Mouse (Mus musculus) MN1 (cell line): Measurements from ENCODE around the gene Nfix.
A peak's percentile ranks its signal among the peaks of the same experiment; 100 is the strongest.

Source experiments
- DNase-seq: peaks from one replicate; pipeline ENCODE4 v3.0.0-alpha.2; 2016; ENCODE audit warnings: low spot score

Gene Nfix

DNA sequence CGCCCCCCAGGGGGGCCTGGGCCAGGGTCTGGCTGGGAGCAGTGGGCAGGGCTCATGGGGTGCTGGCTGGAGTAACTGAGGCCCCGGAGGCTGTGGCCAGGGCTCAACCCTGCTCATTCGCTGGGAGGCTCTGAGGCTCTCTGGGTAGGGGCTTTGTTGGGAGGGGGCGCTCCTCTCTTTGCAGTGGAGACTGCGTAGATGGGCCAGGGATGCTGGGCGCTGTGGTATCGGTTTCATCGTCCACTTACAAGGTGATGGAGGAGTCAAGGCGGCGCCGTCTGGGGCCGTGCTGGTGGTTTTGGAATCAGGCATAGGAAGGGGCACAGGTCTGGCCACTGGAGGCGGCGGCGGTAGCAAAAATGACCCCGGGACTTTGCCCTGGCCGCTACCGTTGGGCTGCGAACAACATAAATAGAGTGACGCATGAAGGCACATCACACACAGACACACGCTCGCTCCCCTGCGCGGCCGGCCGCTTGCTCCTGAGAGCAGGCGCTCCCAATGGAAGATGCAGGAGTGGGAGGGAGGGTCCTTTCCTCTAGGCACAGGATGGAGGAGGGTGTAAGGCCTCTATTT, 84.2 kb downstream of the Nfix start:
- DNase-seq, result no peak

- DNase-seq, result no peak
Observed at GRCm38 (mm10) chr8:84714161-84714560, 86.0 kb downstream of the Nfix start.

DNA sequence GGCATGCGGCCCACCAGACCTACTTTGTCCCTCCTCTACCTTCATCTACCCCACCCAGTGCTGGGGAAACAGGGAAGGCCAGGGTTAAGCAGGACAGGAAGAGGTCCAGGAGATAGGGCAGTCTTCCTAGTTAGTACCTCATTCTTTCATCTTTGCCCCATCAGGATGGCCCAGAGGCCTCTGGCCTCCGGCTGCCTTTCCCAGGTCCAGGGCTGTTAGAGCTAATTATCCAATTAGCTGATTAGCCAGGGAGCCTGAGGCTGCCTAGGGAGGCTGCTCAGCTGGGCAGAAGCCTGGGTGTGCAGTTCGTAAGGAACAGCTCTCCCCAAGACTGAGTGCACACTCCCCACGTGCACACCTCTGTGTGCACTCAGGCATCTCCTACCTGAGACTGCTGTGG, 86.8 kb downstream of the Nfix start:
- peak; percentile 70 for DNase-seq

DNA sequence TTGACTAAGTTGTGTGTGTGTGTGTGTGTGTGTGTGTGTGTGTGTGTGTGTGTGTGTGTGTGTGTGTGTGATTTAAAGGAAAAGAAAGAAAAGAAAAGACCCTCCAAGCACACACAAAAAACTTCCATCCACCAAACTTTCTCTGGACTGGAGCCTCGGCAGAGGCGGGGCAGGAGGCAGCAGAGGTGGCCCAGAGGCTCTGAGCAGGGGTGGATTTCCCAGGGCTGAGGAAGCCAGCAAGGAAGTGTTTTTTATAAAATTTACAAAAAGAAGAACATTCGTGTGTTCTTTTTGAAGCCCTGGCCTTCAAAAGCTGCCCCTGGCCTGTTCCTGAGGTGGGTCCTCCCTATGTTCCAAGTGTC, 87.4 kb downstream of the Nfix start:
- DNase-seq, result no peak

DNA sequence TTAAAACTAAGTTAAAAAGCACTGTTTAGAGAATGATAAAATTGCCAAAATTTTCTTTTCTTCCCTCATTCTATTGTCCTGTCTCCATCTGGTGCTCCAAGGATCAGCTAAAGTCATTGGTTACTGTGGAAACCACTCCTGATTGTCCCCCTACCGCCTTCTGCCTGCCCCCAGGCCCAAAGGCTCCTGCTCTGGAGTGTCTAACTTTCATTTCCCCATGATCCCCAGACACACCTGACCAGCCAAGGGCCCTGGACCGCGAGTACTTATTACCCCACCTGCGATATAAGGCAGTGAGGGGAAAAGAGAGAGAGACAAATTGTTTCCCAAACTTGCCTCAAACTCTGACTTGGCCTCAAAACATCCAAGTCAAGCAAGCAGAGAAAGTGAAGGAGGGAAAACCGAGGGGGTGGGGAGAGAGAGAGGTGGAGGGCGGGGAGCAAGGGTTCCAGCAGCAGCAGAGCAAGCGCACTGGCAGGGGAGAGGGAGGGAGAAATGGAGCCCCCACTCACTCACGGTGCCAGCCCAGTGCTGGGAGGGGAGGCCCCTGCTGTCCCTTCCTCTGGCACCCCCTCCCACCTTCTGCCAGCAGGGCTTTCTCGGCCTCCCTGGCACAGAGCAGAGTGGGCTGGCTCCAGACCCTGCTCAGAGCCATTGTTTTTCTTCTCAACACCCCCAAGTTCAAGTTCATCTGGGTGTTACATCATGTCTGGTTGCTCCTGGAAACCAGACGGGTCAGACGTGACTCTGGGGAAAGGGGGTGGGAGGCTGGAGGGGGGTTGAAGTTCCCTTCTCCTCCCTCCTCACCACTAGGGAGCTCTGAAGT, 88.0 kb downstream of the Nfix start:
- no peak for DNase-seq

GRCm38 (mm10) chr8:84711312-84711711, 88.8 kb downstream of the Nfix start:
- DNase-seq, result no peak

- DNase-seq, result no peak
Observed at GRCm38 (mm10) chr8:84709931-84710330, 90.2 kb downstream of the Nfix start.

- peak; percentile 91 for DNase-seq
Observed at GRCm38 (mm10) chr8:84708774-84709475, 91.2 kb downstream of the Nfix start.

DNA sequence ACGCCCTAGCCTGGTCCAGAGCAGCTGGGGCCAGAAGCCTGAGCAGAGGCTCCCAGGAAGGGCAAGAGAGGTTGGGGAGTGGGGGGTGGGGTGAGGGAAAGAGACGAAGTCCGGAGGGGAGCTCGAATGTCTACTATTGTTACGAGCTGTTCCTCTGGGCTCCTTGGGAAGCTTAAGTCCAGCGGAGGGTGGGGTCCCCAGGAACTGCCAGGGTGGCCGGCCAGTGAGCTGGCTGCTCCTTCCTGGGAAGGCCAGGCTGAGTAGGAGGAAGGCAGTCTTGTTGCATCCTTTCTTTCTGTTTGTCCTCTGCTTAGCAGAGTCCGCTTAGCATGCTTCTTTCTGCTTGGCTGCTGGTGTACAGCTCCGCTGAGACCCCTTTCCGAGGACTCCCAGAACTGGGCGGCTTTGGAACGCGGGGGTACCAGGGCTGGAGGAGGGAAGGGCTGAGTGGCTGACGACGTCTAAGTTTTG, 92.0 kb downstream of the Nfix start:
- DNase-seq, result no peak

GRCm38 (mm10) chr8:84707267-84707883, 92.8 kb downstream of the Nfix start:
- DNase-seq, result no peak

DNA sequence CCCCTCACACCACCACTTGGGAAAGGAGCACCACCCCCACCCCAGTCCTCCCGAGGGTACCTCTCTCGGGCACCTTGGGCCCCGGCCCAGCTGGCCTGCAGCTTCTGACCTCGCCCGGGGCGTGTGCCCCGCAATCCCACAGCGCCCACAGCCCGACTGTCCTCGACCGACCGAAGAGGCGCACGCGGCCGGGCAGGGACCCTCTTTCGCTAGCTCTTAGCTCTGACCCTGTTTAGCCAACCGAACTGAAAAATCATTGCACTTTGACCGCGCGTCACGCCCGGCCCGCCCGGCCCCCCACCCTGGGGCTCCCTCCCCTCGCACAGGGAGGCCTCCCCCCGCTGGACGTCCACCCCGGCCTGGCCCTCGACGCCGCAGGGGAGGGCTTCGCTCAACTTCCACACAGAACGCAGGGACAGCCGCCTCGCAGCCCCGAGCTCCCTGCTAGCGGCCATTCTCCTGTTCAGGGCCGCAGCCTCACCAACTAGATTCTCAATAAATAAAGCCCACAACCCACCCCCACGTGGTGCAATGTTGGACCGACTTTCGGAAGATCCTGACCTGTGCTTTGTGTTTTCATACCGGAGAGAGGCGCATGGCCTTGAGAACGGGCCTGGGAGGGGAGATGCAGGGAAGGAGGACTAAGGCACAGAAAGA, 93.4 kb downstream of the Nfix start:
- DNase-seq, result no peak

DNA sequence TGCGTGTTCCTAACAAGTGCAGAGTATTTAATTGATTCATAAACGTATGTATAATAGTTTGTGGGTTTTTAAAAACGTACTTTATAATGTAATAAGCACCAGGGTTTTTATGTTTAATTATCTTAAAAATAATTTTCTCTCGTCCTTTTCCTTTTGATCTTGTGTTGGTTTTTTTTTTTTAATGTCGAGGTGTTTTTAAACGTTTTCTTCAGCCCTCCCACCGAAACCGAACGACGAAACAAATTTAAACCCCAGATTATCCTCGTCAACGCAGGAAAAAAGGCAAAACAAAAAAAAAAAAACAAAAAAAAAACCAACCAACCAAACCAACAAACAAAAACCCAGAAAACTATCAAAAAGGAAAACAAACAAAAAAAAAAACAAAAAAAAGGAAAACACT, 94.2 kb downstream of the Nfix start:
- no peak for DNase-seq

DNA sequence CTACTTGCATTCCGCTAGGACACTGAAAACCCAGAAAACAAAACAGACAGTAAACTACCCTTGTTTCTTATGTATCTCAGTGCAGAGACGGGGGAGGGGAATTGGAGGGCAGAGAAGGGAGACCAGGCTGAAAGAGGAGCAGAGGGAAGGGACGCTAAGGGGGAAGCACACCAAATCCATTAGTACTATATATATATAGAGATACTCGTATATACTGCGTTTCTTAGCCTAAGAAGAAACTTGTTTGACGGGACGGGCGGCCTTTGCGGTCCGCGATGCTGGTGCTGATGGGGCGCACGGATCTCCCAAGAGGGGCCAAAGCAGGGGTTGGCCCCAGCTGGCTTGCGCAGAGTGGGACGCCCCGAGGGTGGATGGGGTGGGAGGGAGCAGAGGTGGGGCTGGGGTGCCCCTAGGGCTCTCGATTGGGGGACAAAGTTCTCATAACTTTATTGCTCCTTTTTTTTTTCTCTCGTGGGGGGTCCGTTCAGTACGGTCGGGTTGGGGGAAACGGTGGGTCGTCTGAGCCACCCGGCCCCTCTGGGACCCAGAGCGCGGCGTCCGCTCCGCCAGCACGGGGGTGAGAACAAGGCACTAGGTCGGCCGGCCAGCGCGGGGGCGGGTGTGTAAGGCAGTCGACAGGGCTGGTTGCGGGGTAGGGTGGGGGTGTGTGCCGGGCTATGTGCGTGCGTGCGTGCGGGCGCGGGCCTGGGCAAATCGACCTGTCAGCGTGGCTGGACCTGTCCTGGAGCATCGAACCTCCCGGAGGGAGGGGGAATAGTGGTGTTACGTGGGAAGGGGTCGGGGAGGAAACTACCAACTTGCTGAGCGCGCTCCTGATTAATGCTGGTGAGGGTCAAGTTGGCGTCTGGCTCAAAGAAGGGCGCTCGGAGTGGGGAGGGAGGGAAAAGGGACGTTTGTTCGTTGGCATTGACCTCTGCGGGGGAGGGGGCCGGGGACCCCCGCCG, 95.0 kb downstream of the Nfix start:
- DNase-seq, result no peak

GRCm38 (mm10) chr8:84704356-84704755, 95.8 kb downstream of the Nfix start:
- DNase-seq, result no peak

DNA sequence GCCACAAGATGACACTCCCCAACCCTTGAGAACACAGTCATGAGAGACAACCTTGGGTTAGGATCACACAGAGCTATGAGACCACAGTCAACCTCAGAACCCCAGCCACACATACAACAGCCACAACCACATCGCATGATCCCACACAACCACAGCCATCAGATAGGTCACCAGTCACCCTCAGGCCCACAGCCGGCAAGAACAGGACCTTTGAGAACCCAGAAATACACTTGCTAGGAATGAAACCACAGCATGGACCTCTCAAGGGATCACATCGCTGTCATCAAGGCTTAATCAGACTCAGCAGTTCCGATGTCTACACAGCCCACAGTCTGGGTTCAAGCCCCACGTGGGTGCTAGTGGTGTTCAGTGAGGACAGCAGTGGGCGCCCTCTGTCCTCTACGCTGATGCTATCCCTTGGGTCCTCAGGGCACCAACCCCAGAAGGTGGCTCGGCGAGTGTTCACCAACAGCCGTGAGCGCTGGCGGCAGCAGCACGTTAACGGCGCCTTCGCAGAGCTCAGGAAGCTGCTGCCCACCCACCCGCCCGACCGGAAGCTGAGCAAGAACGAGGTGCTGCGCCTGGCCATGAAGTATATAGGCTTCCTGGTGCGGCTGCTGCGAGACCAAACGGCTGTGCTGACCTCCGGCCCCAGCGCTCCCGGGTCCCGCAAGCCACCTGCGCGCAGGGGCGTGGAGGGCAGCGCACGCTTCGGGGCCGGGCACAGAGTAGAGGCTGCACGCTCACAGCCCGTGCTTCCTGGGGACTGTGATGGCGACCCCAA, 96.5 kb downstream of the Nfix start:
- DNase-seq, result no peak

- no peak for DNase-seq
Observed at GRCm38 (mm10) chr8:84702963-84703465, 97.1 kb downstream of the Nfix start.

DNA sequence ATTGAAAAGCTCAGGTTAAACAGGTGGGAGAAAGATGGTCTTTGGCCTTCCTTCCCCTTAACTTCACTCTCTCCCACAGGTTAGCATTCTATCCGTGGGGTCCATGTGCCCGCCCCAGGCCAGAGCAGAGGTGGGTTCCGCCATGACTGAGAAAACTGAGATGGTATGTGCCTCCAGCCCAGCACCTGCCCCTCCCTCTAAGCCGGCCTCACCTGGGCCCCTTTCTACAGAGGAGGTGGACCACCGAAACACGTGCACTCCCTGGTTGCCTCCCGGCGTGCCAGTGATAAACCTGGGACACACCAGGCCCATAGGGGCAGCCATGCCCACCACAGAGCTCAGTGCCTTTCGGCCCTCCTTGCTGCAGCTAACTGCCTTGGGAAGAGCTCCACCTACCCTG, 97.6 kb downstream of the Nfix start:
- no peak for DNase-seq

DNA sequence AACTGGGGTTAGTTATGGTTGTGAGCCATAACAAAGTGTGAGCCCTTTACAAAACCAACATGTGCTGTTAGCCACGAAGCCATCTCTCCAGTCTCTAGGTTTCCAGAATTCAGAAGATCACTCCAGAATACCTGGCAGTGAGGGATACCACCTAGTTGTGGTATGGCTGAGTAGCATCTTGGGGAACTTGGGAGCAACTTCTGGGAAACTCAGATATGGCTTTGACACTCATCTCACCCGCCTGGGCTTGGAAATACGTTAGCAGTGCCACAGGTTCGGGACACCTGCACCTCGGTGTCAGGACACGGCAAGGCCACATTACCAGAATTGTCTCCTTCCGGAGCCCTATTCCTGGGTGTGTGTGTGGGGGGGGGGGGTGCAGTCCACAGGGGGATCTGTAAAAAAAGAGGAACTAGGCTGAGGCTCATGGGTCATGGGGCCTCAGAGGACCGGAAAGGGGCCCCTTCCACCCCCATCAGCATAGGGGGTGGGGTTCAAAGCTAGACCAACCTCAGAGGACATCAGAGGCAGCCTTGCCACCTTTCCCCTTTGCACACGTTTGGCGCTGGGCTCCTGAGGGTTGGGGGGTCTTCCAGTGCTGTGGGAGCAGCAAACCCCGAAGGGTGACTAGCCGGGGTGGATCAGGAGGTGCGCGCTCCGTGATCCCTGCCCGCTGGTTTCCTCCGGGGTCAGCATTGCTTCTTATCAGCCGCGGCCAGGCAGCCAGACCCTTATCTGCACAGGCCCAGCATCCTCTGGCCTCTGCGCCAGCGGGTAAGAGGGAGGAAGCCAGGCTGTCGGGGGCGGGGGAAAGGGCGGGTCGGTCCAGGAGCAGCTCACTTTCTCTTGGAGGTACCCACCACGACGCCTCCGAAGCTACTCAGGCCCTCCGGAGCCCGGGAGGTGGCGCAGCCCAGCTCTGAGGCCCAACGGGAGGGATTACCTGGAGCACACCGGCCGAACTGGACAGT, 98.9 kb downstream of the Nfix start, which contains the start of gene Lyl1:
Gene Lyl1, plus strand, starts transcription at position 517 of the 971 bp plus-strand sequence.
- DNase-seq, result peak; percentile 77

DNA sequence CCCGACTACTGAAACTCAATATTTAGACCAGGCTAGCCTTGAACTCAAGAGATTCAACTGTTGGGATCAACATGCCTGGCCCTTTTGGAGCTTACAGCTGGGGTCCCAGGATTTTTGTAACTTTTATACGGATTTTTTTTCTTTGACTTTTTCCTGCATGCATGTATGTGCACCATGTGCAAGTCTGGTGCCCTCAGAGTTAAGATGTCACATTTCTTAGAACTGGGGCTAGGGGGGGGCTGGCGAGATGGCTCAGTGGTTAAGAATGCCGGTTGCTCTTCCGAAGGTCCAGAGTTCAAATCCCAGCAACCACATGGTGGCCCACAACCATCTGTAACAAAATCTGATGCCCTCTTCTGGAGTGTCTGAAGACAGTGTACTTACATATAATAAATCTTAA, 99.6 kb downstream of the Nfix start:
- no peak for DNase-seq
